Mouse (Mus musculus): ENCODE results near the gene Hmga2.
A peak's percentile ranks its signal among the peaks of the same experiment; 100 is the strongest.

Gene Hmga2

GRCm38 (mm10) chr10:120475601-120476515, at the start of gene Hmga2:
Gene Hmga2 (minus strand): TSS chr10:120476469.
- peak; percentile 27 for DNase-seq

GRCm38 (mm10) chr10:120522959-120523358, 46.7 kb upstream of the Hmga2 start:
- DNase-seq, result no peak

- no peak for DNase-seq
Observed at GRCm38 (mm10) chr10:120521912-120522575, 45.8 kb upstream of the Hmga2 start.

- DNase-seq, result no peak
Observed at GRCm38 (mm10) chr10:120516311-120516710, 40.0 kb upstream of the Hmga2 start.

GRCm38 (mm10) chr10:120513721-120514120, 37.5 kb upstream of the Hmga2 start:
- DNase-seq, result no peak

GRCm38 (mm10) chr10:120512946-120513345, 36.7 kb upstream of the Hmga2 start:
- no peak for DNase-seq

- no peak for DNase-seq
Observed at GRCm38 (mm10) chr10:120512121-120512520, 35.9 kb upstream of the Hmga2 start.

- no peak for DNase-seq
Observed at GRCm38 (mm10) chr10:120503959-120504358, 27.7 kb upstream of the Hmga2 start.

GRCm38 (mm10) chr10:120500794-120501193, 24.5 kb upstream of the Hmga2 start:
- no peak for DNase-seq

- no peak for DNase-seq
Observed at GRCm38 (mm10) chr10:120498086-120498485, 21.8 kb upstream of the Hmga2 start.

- no peak for DNase-seq
Observed at GRCm38 (mm10) chr10:120494653-120495052, 18.4 kb upstream of the Hmga2 start.

GRCm38 (mm10) chr10:120491477-120491876, 15.2 kb upstream of the Hmga2 start:
- DNase-seq, result no peak

GRCm38 (mm10) chr10:120489611-120490010, 13.3 kb upstream of the Hmga2 start:
- DNase-seq, result no peak

- no peak for DNase-seq
Observed at GRCm38 (mm10) chr10:120488526-120488925, 12.3 kb upstream of the Hmga2 start.

- no peak for DNase-seq
Observed at GRCm38 (mm10) chr10:120487881-120488280, 11.6 kb upstream of the Hmga2 start.

- DNase-seq, result no peak
Observed at GRCm38 (mm10) chr10:120485461-120485860, 9.2 kb upstream of the Hmga2 start.

GRCm38 (mm10) chr10:120484144-120484543, 7.9 kb upstream of the Hmga2 start:
- no peak for DNase-seq

- peak; percentile 7 for DNase-seq
Observed at GRCm38 (mm10) chr10:120478164-120478563, 1.9 kb upstream of the Hmga2 start.

- DNase-seq, result peak; percentile 3
Observed at GRCm38 (mm10) chr10:120477501-120477900, 1.2 kb upstream of the Hmga2 start.

- DNase-seq, result peak; percentile 33
Observed at GRCm38 (mm10) chr10:120476516-120477336, 457 bp upstream of the Hmga2 start.

GRCm38 (mm10) chr10:120475041-120475541, 1.2 kb downstream of the Hmga2 start:
- DNase-seq, result peak; percentile 17

GRCm38 (mm10) chr10:120474301-120474700, 2.0 kb downstream of the Hmga2 start:
- peak; percentile 6 for DNase-seq

GRCm38 (mm10) chr10:120473218-120473617, 3.1 kb downstream of the Hmga2 start:
- DNase-seq, result no peak
